Mouse (Mus musculus): ENCODE data around the gene Trap1.
"Not testable (repeated sequence)": the region's sequence is repeated elsewhere in the genome, so short reads cannot be mapped to it uniquely, and the experiment has no call there.

The Trap1 gene

DNA sequence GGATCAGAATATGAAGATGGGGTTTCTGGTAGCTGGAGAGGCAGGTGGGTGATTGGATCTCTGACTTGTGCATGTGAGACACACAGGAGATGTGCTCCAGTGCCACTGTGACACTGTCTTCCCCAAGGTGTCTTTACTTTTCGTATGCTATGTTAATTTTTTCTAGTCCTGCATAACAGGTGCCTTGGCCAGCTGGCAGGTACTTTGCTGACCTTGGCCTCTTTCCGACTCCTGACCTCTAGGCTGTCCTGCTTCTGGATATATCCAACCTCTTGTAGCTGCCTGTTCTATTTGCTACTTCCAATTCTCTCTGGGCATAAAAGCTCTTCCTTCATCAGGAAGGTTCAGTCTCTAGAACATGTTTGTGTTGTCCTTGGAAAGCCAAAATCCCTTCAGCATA is 42.1 kb downstream of the Trap1 start:
- no peak for DNase-seq (ENCODE audit: low read depth)

- DNase-seq (ENCODE audit: low read depth) = no peak
These were observed 43.2 kb downstream of the Trap1 start for GRCm38 (mm10) chr16:4034476-4034875.

DNA sequence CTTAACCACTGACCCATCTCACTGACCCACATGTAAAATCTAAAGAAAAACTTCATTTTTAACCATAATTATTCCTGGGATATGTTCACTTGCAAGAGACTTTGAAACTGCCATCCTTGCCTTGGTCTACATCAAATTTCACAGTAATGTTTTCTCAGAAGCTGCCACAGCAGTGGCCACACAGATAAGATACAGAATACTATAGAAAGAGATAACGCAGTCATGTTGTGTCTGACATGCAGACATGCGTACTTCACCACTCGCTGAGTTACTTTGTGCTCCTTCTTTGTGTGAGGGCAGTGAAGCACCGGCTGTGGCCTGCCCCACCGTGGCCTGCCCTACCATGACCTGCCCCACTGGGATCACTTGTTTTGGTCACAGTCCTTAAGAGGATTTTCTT is 43.7 kb downstream of the Trap1 start:
- DNase-seq (ENCODE audit: low read depth) = no peak

DNA sequence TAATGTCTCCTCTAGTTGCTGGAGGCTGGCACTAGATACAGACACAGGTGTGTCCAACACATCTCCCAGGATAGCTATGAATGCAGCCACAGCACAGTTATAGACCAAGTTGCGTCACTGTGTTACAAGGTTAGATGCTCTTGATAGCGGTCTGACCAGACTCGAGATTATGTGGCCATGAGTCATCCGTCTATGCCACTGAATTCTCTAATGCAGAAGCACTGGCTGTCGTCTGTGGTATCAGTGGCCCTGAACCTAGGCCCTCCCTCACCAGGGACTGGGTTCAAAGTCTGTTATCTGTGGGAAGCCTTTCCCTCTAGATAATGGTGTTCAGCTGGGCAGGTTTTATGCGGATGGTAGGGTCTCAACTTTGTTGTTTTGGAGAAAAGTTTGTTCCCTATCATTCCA is 45.3 kb downstream of the Trap1 start:
- DNase-seq (ENCODE audit: low read depth) = no peak

GRCm38 (mm10) chr16:4031441-4032274 is 46.0 kb downstream of the Trap1 start:
- no peak for DNase-seq (ENCODE audit: low read depth)

GRCm38 (mm10) chr16:4030501-4030900 is 47.1 kb downstream of the Trap1 start:
- no peak for DNase-seq (ENCODE audit: low read depth)

DNA sequence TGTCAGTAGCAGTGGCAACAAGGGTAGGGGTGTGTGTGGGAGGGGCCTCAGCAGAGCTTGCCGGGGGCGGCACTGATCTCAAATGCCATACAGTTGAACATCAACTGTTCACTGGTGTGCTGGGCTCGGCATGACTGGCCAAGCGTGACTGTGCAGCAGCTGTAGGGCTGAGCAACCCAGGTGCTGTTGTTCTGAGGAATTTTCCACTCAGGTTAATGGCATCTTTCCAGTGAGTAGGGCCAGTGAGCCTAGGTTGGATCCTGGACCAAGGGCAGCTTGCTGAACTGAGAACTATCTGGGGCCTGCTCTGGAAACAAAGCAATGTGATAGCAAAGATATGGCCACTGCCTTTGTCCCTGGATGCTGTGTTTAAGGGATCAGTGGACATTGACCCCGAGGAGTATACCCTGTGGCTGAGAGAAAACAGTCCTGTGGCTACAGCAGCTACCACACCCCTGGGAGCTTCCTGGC is 48.2 kb downstream of the Trap1 start:
- DNase-seq (ENCODE audit: low read depth) = no peak

- DNase-seq (ENCODE audit: low read depth) = peak; percentile 24
These were observed 50.4 kb downstream of the Trap1 start for GRCm38 (mm10) chr16:4027211-4027610.

DNA sequence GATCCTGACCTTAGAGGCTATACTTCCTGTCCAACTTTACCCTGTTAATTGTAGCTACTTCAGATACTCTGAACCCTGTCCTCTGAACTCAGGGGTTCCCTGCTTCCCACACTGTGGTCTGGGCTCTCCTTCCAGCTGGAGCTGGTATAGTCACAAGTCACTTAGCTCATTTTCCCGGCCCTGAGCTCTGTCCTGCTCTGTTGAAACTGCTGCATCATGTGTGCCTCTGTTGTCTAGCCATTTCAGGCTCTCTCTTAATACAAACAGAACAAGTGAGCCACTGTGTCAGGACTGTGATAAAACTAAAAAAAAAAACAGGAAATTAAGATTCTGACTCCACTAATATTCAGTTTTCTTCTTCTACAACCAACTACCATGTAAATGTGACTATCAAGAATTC is 51.0 kb downstream of the Trap1 start:
- no peak for DNase-seq (ENCODE audit: low read depth)

GRCm38 (mm10) chr16:4022719-4023118 is 54.9 kb downstream of the Trap1 start:
- no peak for DNase-seq (ENCODE audit: low read depth)

- no peak for DNase-seq (ENCODE audit: low read depth)
These were observed 56.4 kb downstream of the Trap1 start for GRCm38 (mm10) chr16:4021241-4021640.

GRCm38 (mm10) chr16:4017466-4017865 is 60.2 kb downstream of the Trap1 start:
- DNase-seq (ENCODE audit: low read depth) = not testable (repeated sequence)

- DNase-seq (ENCODE audit: low read depth) = peak; percentile 45
These were observed 60.8 kb downstream of the Trap1 start for GRCm38 (mm10) chr16:4016786-4017185.

- DNase-seq (ENCODE audit: low read depth) = no peak
These were observed 63.5 kb downstream of the Trap1 start for GRCm38 (mm10) chr16:4014040-4014668.

DNA sequence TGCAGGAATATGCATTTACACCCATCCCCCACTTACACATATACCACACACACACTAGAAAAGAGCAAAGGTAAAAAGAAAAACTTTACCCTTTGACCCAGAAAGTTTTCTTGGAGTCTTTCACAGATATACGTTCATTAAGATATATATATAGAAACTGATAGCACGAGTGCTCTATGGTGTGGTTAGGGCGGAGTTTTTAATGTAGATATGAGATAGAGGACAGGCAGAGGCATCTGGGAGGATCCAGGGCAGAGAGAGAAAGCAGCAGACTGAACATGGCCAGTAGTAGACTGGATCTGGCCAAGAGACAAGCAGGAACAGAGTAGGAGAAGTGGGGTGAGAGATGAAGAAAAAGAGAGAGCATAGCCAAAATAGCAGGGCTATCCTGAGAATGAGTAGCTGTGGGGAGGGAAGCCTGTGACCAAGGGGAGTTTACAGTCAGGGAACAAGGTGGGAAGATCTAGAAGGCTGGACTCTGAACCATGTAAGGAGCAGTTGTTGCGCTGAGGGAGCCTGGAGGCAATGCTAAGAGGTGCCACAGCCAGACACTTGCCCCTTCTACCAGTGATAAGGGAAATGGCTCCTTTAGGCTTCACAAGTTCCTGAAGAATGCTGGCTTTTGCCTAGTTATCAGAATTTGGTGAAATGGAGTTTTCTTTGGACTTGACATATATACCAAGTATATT is 64.6 kb downstream of the Trap1 start:
- DNase-seq (ENCODE audit: low read depth) = no peak

DNA sequence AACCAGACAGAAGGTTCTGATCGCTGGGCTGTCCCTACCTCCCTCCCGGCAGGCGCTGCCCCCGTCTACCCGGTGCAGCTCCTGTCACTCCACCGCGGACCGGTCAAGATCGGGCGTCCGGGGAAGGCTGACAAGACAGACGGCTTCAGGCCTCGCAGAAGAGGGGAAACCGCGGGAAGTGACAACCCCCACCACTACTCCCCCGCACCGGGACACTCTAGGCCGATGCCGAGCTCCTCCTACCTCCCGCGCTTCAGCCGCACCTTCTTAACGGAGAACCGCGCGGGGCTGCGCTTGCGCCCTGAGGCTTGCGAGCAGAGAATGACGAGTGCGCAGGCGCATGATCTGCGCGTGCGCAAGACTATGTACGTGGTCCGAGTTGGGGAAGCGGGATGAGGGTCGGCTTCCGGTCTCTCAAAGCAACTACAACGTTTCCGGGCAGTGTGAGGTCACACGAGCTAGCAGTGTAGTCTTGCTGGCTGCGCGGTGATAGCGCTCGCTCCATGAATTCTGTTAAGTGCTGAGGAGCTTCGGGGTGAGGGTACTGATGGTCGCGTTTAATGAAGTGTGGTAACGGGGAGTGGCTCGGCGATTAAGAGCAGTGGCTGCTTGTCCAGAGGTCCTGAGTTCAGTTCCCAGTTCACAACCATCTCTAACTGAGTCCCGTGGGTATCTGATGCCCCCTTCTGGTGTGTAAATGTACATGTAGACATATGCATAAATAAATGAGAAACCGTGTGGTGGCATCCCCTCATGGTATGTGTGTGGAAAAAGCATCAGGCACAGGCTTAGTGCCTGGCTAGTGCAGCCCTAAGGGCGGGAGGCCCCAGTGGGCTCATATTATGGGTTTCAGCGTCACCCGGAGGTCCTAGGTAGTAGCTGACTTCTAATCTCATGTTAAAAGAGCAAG is 73.9 kb downstream of the Trap1 start, which contains the start of gene Slx4:
TSS of gene Slx4 (minus strand) at position 282 of the 910 bp plus-strand sequence.
- DNase-seq (ENCODE audit: low read depth) = peak; percentile 99

Measured in NIH3T3 (cell line).